Mouse (Mus musculus): ENCODE results near the gene Evx2.

Evx2 gene

DNA sequence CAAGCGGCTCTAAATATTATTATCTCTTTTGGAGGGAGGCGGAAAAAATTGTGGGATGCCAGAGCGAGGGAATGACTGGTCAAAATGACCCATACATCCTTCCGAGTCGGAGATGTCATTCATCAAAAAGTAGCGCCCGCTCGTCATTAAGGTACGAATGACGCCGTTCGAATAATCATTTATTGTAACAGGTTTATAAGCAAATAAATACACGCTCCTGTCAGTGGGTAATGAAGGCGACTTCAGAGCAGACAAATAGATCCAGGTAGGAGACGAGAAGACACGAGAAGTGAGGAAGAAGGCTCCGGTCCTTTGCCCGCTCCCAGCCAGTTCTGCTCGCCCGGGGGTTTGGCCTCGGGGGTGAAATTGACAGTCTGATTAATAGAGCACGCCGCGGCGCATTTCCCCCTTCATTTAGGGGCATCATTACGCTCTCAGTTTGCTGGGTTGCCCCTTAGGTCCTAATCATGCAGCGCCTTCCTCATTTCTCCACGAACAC lies at the start of gene Evx2:
TSS of gene Evx2 (minus strand) at position 51 of the 499 bp plus-strand sequence.
- DNase-seq (ENCODE audit: low spot score): no peak

DNA sequence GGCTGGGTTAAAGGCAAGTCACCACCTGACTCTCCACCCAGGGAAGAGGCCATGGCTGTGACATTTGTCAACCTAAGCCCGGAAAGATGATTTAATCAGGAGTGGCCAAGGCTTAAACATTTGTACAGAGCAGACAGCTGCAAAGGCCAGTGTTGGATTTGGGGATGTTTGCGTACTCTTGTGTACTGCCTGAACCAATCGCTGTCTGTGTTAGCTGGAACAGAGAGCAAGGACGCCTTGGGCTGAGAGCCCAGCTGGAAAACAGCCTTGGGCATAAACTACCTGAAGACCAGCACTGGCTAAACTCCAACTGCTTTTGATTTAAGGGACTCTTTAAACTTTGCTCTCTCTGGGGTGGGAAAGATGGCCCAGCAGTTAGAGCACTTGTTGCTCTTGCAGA lies 49.3 kb upstream of the Evx2 start:
- no peak for DNase-seq (ENCODE audit: low spot score)

DNA sequence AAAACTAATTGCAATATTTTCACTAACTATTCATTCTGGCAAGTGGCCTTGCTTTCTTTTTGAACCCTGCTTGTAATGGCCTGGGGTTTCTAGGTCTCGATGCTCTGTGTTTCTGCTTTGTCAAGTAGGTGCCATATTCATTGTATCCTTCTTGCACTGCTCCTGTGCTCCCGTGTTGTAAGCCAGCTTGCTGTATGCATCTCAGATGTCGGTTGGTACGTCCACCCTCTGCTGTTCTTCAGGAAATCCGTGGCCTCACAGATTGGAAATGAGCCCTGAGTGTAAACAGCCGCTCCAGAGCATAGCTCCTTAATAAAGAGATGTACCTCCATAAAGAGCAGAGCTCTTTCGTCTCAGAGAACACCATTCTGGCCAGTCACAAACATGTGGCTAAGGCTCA lies 48.2 kb upstream of the Evx2 start:
- no peak for DNase-seq (ENCODE audit: low spot score)

DNA sequence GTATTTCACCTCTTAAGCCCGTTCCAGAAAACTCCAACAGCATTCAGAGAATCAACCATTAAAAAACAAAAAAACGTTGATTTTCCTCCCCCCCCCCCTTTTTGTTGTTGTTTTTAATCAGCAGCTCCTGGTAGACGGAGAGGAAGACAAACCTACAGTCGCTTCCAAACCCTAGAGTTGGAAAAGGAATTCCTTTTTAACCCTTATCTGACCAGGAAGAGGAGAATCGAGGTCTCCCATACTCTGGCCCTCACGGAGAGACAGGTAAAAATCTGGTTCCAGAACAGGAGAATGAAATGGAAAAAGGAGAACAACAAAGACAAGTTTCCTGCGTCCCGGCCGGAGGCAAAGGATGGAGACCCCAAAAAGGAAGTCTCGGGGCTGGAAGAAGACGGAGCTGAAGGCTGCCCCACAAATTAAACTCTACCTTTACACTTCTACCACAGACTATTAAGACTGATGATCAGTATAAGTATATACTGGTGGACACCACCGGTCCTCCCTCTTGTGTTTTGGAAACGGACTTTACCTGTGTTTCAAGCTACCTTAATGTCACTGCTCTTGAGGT lies 47.1 kb upstream of the Evx2 start:
- DNase-seq (ENCODE audit: low spot score): no peak

DNA sequence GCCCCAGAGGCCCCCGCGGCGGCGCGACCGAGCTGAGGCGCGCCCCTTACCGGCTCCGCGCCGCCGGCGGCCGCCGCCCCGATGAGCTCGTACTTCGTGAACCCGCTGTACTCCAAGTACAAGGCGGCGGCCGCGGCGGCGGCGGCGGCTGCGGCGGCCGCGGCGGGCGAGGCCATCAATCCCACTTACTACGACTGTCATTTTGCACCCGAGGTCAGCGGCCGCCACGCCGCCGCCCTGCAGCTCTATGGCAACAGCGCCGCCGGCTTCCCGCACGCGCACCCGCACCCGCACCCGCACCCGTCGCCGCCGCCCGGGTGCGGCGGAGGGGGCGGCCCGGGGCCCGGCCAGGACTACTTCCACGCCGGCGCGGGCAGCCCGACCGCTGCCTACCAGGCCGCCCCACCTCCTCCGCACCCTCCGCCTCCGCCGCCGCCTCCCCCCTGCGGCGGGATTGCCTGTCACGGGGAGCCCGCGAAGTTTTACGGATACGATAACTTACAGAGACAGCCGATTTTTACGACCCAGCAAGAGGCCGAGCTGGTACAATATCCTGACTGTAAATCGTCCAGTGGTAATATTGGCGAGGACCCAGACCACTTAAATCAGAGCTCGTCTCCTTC lies 46.2 kb upstream of the Evx2 start:
- DNase-seq (ENCODE audit: low spot score): no peak

DNA sequence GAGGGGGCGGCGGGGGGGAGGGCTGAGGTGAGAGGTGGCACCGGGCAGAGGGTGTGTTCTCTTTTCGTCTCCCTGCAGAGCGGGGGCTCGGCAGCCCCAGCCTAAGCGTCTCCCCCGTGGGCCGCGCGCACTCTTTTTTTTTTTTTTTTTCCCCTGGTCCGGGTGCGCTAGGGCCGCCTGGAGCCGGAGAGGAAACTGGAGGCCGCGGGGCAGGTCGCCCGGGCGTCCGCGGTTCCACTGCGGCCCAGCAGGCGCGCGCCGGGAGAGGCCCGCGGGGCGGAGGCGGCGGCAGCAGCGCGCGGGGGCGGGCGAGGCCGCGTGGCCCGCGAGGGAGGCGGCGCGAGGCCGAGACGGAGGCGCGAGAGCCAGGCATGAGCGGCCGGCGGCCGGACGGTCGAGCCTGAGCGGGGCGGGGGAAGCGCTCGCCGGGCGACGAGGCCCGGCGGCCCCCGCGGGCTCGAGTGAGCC lies 45.7 kb upstream of the Evx2 start:
- no peak for DNase-seq (ENCODE audit: low spot score)

DNA sequence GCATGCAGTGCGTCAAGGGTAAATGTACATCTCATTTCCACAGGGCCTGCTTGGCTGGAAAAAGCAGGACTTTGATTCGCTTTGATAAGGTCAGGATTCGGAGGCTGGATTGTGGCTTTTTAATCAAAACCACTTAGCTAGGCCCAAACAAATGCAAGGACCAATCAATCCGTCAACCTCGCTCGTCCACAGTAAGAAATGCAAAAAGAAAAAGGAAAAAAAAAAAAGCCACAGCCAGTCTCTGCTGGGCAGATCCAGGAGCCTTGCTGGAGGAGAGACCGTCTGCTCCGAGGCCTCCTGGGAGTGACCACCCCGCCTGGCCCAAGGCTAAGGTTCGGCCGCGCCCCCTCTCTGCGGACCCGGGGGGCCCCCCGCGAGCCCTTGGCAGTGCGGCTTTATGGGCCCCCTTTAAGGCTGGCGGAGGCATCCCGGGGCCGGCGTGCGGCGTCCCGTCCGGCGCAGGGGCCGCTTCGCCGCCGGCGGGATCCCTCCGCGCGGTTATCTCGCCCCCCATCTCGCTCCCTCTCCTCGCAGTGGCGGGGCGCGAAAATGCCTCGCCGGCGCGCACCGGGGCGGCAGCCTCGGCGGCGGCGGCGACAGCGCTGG lies 45.1 kb upstream of the Evx2 start, which contains the start of gene Hoxd8:
TSS of gene Hoxd8 (plus strand) at position 223 of the 606 bp plus-strand sequence.
- no peak for DNase-seq (ENCODE audit: low spot score)

DNA sequence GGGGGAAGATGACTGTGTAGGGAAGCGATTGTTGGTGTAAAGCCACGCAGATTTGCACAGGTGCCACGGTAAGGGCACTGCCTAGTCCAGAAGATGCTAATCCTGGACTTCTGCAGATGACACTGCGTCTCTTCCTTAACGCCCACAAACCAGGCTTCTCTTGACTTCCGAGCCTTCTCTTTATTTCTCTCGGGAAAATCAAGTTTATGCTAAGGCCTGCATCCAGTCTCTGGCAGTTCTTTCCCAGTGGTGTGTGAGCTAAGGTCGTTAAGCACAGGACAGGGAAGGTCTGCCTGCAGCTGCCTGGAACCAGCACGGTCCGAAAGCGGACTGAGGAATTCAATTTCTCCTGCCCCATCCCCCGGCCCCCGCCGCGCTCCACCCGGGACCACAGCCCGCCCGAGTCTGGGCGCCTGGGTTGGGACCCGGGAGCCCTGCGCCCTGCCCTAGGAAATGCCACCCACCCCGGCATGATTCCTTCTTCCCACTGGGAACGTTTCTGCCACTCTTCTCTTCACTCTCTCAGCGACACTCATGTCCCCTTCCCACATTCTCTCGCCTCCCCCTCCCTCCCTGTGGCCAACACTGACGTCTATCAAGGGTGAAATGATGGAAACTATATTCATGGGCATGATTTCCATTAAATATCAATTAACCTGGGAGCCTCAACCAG lies 44.5 kb upstream of the Evx2 start:
- no peak for DNase-seq (ENCODE audit: low spot score)

DNA sequence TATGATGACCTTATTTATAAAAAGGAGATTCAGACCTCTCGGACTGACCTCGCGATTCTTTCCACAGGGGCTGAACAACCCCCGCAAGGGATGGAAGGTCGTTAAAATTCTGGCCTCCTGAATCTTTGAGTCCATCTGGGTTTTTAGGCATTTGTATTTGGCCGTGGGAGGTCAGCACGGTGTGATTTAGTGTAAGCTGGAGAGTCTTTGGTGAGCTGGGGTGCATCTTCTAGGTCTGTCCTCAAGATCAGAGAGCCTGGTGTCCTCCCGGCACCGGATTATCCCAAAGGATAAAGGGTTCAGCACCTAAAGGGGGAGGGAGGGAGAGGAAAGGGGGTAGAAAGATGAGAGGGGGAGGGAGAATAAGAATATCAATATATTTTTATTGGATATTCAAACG lies 44.0 kb upstream of the Evx2 start:
- no peak for DNase-seq (ENCODE audit: low spot score)

DNA sequence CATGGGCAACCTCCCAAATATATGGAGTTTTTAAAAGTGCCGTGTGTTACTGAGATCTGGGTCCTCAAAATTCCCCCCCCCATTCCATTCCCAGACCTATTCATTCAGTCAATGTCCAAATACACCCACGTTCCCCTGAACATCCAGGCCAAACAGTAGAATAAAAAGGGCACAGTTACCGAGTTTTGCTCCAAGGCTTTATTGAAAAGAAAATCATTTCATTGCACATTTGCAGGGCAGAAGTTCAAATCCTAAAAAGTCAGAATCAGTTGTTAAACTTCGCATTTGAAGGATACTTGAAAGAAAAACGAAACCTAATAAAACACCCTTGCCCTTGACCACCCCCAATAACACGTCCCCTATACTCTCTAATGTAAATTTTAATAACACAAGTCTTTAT lies 43.5 kb upstream of the Evx2 start:
- DNase-seq (ENCODE audit: low spot score): no peak

DNA sequence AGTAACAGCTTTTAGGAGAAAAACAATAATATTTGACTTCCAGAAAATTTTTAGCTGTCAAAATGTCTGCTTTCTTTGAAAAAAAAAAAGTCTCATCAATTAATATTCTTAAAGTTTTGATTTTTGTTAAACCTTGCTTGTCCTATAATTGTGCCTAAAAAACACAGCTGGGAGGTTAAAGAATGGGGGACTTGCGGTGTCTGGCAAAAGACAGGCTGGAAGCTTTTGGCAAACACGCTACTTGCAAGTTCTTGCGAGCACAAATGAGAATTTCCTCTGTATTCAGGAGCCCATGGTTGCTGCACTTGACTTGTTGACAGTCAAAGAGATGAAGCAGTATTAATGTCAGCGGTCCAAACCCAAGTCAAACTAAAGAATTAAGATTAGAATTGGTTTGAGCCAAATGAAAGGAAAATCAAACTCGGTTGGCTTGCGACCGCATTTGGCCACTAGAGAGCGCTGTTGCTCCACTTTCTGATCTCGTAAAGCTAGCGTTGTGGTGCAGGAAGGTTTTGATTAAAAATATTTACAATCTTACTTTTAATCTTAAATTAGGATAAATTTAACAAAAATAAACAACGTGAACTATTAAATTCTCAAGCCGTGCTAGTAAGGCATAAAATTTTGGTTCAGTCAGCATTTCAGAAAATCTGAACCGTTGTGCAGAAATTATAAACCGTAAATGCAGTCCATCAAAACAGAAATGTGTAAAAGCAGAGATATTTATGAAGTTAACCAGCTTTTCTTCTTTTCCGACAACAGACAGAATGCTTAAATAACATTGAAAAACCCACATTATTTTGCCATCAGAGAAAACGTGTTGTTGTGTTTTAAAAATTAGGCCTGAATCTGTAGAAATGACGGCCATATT lies 42.8 kb upstream of the Evx2 start:
- peak; percentile 66 for DNase-seq (ENCODE audit: low spot score)

DNA sequence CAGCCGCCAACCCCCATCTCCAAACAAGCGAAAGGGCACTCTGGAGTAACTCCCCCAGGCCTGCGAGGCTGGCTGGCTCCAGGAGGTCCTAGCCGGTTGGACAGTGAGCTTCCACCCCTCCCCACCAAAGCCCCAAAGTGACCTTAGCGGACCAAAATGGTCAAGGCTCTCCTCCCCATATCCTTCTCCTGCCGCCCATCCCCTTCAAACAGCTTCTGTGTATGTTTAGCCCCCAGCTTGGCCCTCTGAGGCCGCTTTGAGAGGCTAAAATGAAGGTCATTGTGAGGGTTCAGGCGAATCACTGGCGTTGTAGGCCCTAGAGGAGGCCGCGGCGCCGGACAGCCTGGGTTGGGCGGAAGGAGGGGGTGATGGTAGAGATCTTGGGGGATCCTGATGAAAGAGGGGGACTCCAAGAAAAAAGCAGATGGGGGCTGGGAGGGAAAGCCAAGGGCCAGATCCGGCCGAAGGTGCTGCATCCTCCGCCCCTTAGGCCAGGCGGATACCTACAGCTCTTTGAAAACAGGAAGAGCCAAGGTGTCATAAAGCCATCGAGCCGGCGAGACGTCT lies 41.3 kb upstream of the Evx2 start:
- no peak for DNase-seq (ENCODE audit: low spot score)

DNA sequence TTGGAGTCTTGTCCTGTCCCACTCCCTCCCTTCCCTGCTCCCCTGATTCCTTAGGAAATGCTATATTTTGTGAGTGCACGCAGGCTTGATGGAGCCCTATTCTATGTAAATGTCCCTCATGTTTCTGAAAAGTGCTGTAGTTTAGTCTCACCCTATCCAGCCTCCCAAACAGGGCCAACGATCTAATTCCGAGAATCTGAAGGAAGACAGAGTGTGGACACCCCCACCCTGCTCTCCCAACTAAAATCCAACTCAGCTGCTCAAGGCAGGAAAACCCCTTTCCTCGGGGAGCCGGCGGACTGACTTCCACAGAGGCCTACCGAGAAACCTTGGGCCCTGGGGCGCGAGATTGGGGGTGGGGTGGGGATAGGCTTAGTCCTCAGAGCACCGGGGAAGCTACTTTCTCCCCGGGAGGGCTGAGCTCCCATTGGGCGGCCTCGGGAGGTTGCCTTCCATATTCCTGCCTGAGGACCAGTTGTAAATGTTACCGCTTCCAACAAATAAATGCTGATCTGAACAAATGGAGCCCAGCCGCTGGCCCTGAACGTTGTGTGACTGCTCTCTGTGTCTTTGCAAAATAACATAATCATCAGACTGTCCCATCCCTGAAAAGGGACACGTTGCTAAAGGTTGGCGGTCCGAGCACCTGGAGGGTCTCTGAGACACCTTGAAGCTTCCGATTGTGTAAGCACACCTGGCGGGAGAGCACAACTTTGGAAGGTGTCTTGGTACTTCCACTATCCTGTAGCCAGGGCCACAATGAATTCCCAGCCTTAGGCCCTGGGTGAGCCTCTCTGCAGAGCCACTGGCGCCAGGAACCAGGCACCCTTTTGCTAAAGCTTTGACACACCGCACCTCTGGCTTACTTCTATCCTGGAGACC lies 40.5 kb upstream of the Evx2 start:
- no peak for DNase-seq (ENCODE audit: low spot score)

DNA sequence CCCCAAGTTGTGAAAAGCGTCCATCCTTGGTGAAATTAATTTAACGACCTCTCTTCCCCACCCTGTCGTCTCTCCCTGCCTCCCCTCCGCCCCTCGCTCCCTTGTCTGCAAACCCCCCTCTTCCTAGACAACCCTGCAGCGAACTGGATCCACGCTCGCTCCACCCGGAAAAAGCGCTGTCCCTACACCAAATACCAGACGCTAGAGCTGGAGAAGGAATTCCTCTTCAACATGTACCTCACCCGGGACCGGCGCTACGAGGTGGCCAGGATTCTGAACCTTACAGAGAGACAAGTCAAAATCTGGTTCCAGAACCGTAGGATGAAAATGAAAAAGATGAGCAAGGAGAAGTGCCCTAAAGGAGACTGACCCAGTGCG lies 39.7 kb upstream of the Evx2 start:
- DNase-seq (ENCODE audit: low spot score): no peak

DNA sequence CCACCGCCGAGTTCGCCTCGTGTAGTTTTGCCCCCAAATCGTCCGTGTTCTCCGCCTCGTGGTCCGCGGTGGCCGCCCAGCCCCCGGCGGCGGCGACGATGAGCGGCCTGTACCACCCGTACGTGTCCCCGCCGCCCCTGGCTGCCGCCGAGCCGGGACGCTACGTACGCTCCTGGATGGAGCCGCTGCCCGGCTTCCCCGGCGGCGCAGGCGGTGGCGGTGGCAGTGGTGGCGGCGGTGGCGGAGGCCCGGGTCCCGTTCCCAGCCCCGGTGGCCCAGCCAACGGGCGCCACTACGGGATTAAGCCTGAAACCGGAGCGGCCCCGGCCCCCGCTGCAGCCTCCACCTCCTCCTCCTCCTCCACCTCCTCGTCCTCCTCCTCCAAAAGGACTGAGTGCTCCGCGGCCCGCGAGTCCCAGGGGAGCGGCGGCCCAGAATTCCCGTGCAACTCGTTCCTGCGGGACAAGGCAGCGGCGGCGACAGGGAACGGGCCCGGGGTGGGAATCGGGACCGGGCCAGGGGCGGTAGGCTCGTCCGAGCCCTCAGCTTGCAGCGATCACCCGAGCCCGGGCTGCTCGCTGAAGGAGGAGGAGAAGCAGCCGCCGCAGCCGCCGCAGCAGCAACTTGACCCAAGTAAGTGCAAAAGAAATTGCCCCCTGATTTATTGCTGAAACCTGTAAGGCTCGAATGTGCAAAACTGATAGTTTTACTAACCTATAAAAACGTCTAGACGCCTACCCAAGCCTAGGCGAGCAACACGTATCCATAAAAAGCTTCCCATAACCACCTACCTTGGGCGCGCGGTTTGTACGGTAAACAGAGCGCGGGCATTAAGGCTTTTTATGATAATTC lies 39.1 kb upstream of the Evx2 start:
- no peak for DNase-seq (ENCODE audit: low spot score)

DNA sequence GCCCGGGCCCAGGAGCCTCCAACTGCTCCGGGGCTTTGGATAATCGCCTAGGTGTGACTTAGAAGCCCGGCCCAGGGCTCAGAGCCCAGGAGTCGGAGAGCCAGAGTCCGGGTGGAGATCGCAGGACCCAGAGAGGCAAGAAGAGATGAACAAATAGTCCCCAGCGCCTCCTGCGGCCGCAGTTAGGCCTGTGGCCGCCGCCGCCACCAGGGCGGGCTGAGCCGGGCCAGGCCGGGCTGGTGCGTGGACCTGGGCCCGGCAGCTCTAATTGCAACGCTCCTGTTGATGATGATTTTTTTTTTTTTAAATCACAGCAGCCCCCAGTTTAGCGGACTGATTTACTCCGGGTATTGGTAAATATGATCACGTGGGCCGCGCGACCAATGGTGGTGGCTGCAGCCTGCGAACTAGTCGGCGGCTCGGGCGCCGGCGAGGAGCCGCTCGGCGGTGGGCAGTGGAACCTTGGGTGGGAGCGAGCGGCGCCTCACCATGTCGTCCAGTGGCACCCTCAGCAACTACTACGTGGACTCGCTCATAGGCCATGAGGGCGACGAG lies 38.3 kb upstream of the Evx2 start, which contains the start of gene Hoxd9:
TSS of gene Hoxd9 (plus strand) at position 161 of the 555 bp plus-strand sequence.
- DNase-seq (ENCODE audit: low spot score): no peak

DNA sequence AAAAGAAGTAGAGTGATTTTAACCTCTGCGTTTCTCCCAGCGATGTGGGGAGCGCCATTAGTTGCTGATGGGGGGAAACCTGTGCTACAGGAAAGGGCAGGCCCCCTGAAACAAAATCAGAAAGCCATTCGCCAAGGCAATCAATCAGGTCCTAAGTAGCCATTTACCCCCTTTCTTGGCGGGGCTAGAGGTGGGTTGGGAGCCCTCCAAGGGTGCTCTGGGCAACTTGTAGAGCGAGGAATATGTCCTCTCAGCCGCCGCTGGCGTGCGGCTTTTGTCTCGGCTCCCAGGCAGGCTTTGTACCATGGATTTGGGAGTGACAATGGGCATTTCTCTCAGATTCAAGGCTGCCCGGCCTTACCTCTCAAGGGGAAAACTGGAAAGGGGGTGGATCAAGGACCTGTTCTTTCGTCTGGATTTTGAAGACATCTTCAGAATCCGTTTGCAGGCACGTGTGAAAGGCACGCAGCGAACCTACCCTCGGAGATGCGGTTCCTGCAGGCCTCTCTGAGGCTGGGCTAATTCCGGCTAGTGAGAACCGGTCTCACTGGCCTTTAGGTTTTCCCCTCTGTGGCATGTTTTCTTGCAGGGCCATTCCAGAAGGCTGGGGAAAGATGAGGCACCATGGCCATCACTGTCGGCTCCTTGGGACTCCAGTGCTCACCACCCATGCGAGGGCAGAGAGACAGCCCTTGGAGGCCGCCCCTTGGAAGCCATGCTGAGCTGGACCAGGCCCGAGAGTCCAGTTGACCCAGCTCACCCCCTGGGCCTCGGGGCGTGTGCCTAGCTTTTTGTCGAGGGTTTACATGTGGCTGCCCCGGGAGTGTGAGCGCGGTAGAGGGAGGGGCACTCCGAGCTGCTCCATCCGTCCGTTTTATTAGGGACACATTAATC lies 37.3 kb upstream of the Evx2 start:
- DNase-seq (ENCODE audit: low spot score): no peak

DNA sequence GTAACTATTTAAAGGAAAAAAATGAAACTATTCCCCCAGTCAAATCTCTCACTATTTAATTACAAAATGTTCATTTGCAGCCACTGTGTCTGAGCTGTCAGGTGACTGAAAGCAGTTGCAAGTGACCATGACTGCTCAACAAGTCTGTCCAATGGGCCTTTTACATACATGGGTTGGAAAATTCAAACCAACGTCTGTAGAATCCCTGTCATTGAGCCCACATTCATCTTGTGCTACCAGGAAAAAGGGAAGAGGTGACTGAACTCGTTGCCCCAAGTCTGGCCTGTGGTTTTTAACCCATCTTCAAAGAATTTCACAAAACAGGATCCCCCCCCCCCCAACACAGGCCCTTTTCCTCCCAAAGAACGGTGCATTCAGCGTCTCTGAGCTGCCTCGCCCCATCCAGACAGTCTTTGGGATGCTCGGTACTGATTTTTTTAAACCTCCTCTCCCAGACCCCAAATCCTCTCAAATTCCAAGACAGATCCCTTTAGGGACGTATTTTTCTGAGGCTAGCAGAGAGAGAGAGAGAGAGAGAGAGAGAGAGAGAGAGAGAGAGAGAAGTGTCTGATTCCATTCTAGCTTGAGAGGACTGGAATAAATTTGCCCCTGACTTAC lies 36.6 kb upstream of the Evx2 start:
- no peak for DNase-seq (ENCODE audit: low spot score)
